Mouse (Mus musculus) layer of hippocampus, adult 2 months (tissue): ENCODE measurements around the gene Dqx1. TPM values are rescaled to one million over a fixed set of nuclear protein-coding genes. Genes with fewer than 3 reads are reported as not detected.

Source experiments
- DNase-seq, 2 experiments: peaks; one replicate each; pipeline ENCODE4 v3.0.0; 2022; ENCODE audit warnings: low spot score in 2 of 2
- H3K27ac ChIP-seq: fragments of 200-600 bp; 2 replicates; pipeline ENCODE4 v1.8.1; 2022
- H3K4me3 ChIP-seq: fragments of 200-600 bp; 2 replicates; pipeline ENCODE4 v1.8.1; 2022; ENCODE audit warnings: mild to moderate bottlenecking
- CTCF ChIP-seq: fragments of 200-600 bp; conservative IDR thresholded peaks from 2 replicates; pipeline ENCODE4 v1.8.1; 2022; ENCODE audit warnings: antibody characterized with exemption, mild to moderate bottlenecking, moderate library complexity
- long read RNA-seq, 2 experiments: library from polyadenylated mRNA; stranded (forward); transcript quantifications; one replicate each; pipeline ENCODE4 v2.0.0; 2021; ENCODE audit warnings: borderline mapping rate in 2 of 2
- total RNA-seq, 2 experiments: library from RNA; stranded (reverse); gene quantifications; 2 replicates each; pipeline ENCODE4 v1.2.3; 2021

The Dqx1 gene
- total RNA-seq = under 1 TPM; 0.69 to 0.79 TPM
- long read RNA-seq, experiment 1, partial matches to known transcripts = 1 of 1 reads
- long read RNA-seq, experiment 1, other reads (novel, unspliced or antisense) = 0 of 1 reads
- long read RNA-seq, experiment 2, partial matches to known transcripts = 8 of 8 reads
- long read RNA-seq, experiment 2, other reads (novel, unspliced or antisense) = 0 of 8 reads

DNA sequence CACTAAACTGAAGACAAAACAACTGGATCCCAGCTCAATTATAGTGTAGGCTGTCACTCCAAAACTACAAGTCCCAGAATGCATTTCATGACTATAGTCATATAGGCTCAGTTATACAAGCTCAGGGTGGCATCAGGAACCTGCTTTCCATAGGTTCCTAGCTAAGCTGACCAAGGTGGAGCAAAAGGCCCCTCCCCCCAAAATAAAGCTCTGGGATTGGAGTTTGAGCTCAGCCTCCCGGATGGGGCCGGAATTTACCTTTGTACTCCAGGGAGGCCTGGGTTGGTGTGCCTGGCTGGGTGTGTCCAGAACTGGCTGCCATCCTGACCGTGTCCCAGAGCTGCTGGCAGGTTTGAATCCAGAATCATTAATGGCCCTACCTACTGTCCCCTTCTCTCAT lies at the start of gene Dqx1:
Gene Dqx1 (plus strand): TSS at position 55 of the 400 bp plus-strand sequence.
- no peak within 1 kb of the TSS for H3K27ac ChIP-seq
- TF ChIP-seq CTCF = no peak
- H3K4me3 ChIP-seq = no peak within 1 kb of the TSS
- no peak for DNase-seq

DNA sequence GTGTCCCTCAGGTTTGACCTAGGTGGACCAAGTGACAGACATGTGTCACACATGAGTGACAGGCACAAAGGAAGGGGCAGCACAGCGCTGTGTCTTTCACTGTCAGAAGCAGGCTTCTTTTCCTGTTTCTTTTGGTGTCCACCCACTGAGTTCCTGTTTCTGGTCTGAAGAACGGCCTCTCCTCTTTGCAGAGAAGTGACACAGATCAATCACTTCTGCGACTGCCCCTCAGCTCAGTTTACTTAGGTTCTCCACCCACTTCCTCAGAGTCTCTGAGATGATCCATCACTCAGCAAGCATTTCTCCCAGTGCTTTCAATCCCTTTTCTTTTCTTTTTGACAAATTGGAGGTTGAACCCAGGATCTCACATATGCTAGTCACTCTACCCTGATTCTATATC lies 49.0 kb upstream of the Dqx1 start:
- no peak for DNase-seq
- H3K4me3 ChIP-seq = no peak overlapping the region
- no peak for TF ChIP-seq CTCF
- no peak overlapping the region for H3K27ac ChIP-seq

DNA sequence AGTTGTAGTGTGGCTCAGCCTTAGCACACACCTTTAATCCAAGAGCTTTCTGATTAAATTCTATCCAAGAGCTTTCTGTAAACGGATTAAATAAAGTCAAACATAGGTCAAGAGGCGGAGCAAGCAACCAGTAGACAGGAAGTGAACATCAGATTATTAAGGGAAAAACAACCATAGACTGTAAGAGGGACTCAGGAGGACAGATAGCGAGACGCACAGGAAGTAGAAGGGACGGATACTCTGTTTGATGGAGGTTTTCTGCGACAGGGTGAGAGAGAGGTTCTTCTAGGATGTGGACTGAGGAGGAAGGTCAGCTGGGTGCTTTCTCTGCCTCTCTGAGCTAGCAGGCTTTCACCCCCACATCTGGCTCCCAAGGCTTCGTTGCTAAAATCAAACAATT lies 47.6 kb upstream of the Dqx1 start:
- no peak for TF ChIP-seq CTCF
- no peak for DNase-seq
- no peak overlapping the region for H3K4me3 ChIP-seq
- H3K27ac ChIP-seq = no peak overlapping the region

GRCm38 (mm10) chr6:83011255-83011654 lies 46.4 kb upstream of the Dqx1 start:
- no peak for TF ChIP-seq CTCF
- Histone ChIP-seq H3K27ac (no peak overlapping the region), H3K4me3 (no peak overlapping the region)
- DNase-seq = no peak

- H3K4me3 ChIP-seq = no peak overlapping the region
- DNase-seq = no peak
- no peak for TF ChIP-seq CTCF
- no peak overlapping the region for H3K27ac ChIP-seq
Observed at GRCm38 (mm10) chr6:83011756-83012155, 45.9 kb upstream of the Dqx1 start.

- no peak overlapping the region for H3K27ac ChIP-seq
- no peak for TF ChIP-seq CTCF
- DNase-seq = no peak
- no peak overlapping the region for H3K4me3 ChIP-seq
Observed at GRCm38 (mm10) chr6:83013444-83013843, 44.2 kb upstream of the Dqx1 start.

DNA sequence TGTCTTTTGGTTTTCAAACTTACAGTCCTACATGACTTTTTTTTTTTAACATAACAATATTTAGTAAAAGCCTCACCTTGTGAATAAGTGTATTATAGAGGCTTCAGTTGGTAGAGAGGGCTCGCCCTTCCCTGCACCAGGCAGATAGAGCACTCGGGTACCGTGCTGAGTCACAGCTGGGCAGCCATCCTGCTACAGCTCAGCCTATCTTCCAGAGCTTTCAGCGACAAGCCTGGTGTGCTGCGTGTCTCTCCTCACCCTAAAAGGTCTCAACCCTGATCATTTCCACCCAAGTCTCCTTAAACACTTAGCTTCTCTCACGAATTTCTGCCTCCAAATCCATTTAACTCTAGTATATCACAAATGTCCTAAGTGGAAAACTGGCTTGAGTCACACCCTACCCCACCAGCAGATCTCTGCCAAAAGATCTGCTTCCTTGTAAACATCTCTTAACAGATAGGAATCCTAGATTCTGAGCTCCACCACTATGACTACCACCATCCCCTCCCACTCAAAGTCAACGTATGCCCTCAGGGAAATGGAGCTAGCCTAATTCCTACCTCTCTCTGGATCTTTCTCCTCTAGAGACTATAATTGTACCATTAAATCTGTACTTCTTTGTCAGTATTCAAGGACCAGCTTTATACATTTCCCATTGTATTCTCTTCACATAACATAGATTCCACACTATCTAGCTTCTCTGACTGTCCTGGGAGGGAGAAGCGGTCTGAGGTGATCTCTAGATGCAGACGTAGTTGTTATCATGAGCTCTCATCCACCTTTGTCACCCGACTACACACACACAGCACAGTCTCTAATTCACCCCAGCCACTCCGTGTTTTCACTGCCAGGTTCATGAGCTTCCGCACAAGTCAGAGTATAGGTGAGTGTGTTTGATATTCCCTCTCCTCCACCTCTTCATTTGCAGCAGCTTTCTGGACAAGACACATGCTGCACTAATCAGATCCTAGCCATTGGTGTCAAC lies 42.9 kb upstream of the Dqx1 start:
- no peak for DNase-seq
- no peak for TF ChIP-seq CTCF
- no peak overlapping the region for H3K27ac ChIP-seq
- H3K4me3 ChIP-seq = no peak overlapping the region

GRCm38 (mm10) chr6:83015749-83016148 lies 41.9 kb upstream of the Dqx1 start:
- no peak for TF ChIP-seq CTCF
- no peak for DNase-seq
- Histone ChIP-seq H3K27ac (no peak overlapping the region), H3K4me3 (no peak overlapping the region)

DNA sequence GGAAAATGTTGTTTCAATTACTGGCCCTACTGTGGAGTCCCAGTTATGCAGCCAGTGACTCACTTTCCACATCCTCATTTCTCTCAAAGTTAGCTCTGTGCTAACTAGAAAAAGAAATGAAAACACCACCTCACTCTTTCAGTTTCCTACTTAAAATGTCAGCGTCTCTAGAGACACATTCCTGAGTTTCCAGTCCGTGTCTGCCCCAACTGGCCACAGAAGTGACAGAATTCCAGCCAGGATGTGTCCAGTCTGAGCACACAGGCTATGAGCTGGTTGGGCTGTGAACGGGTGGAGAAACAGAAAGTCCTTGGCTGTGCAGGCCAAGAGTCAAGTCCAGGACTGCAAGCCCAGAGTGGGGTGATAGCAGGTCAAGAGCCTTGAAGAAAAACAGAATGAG lies 40.5 kb upstream of the Dqx1 start:
- no peak for TF ChIP-seq CTCF

DNA sequence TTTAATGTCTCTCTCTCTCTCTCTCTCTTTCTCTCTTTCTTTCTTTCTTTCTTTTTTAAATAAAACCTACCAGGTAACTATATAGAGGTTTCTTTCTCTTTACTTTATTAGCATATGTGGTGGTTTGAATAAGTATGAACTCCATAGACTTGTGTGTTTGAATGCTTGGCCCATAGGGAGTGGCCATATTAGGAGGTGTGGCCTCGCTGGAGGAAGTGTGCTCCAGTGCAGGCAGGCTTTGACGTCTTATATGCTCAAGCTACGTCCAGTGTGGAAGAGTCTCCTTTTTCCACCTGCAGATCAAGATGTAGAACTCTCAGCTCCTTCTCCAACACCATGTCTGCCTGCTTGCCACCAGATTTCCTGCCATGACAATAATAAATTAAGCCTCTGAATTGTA lies 38.6 kb upstream of the Dqx1 start:
- no peak overlapping the region for H3K27ac ChIP-seq
- TF ChIP-seq CTCF = no peak
- no peak overlapping the region for H3K4me3 ChIP-seq
- no peak for DNase-seq

More for the DNA sequence above, 40.5 kb upstream of the Dqx1 start:
- Histone ChIP-seq H3K4me3 (no peak overlapping the region), H3K27ac (no peak overlapping the region)
- no peak for DNase-seq

GRCm38 (mm10) chr6:83020121-83020520 lies 37.5 kb upstream of the Dqx1 start:
- no peak for TF ChIP-seq CTCF
- Histone ChIP-seq H3K4me3 (no peak overlapping the region), H3K27ac (no peak overlapping the region)
- DNase-seq = no peak

DNA sequence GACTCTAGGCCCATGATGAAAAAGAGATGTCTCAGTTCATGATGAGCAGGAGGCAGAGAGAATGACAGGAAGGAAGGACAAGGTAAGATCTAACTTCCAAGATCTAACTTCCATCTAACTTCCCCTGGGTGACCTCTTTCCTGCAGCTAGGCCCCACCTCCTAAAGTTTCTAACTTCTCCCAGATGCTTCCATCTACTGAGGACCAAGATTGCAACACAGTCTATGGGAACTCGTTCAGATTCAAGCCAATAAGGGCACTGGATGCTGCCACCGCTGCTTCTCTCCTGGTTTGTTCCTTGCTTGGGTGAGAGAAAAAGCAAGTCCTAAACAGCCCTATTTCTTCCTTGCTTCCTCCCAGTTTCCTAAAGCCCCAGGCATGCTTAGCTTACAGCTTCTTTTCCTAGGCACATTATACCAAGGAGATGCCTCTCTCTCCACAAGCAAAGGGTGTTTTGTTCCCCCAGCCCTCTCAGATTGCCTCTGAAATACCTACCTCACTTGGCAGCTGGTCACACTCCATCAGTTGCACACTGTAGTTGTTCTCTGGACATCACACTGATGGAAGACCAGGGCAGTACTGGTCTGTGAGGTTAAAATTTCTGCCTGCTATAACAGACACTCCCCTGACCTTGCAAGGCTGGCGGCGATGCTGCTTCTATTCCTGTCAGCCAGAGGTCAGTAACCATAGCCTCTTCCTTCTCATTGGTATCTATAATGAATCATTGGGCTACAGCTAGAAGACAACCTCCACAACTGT lies 36.6 kb upstream of the Dqx1 start:
- Histone ChIP-seq H3K4me3 (no peak overlapping the region), H3K27ac (no peak overlapping the region)
- TF ChIP-seq CTCF = no peak
- no peak for DNase-seq

DNA sequence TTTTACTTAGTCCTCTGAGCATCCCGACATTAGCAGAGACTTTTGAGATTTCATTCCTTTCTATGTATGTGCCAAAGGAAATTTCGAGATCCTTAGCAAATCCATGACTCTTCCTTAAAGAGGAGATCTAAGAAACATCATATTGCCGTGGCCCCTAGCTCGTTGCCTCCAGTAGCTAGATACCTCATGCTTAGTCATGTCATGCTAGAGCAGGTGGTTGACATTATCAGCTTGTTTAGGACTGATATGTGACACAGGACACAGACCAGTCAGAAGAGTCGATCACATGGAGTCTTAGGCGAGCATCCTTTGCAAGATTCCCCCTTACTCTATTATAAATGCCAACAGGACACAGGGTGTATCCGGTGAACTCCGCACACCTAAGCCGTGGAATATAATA lies 34.6 kb upstream of the Dqx1 start:
- no peak for TF ChIP-seq CTCF
- no peak overlapping the region for H3K27ac ChIP-seq
- DNase-seq = no peak
- no peak overlapping the region for H3K4me3 ChIP-seq
